Mouse (Mus musculus) kidney, adult 2 months (tissue): Measurements from ENCODE around the gene Prkcz.

Experiments used
- CTCF ChIP-seq: fragments of 200-500 bp; conservative IDR thresholded peaks from 2 replicates; pipeline ENCODE4 v1.5.1; 2011; ENCODE audit warnings: low read depth, mild to moderate bottlenecking, control low read depth, low read length, moderate library complexity, mixed read lengths; ENCODE audit not compliant: insufficient read depth, insufficient read length
- POLR2A ChIP-seq: fragments of 200-500 bp; IDR thresholded peaks from one replicate; pipeline ENCODE4 v1.6.1; 2011; ENCODE audit warnings: low read depth, low read length, control low read depth

- no peak for TF ChIP-seq POLR2A
- TF ChIP-seq CTCF = no peak
Measured at GRCm38 (mm10) chr4:155213752-155214054, 147.5 kb downstream of the Prkcz start.
